Mouse (Mus musculus): ENCODE results near the gene Cacna2d1. TPM values are rescaled to one million over a fixed set of nuclear protein-coding genes. Genes with fewer than 3 reads are reported as not detected.
A peak's percentile ranks its signal among the peaks of the same experiment; 100 is the strongest.

Cacna2d1 gene
- polyA plus RNA-seq, 1 experiment, result not detected

- H3K4me3 ChIP-seq (replicated peaks), result no peak overlapping the region
- H3K4me1 ChIP-seq, result peaks cover 9% of the 10 kb centered on the region
- H3K9me3 ChIP-seq, result no peaks in the 10 kb centered on the region
- H3K36me3 ChIP-seq (replicated peaks; ENCODE audit: low read length), result no peaks in the 10 kb centered on the region
- H3K27me3 ChIP-seq (replicated peaks), result no peaks in the 10 kb centered on the region
- no peak for TF ChIP-seq GATA1 (IDR thresholded peaks at IDR 0.05; ENCODE audit: borderline replicate concordance, low read length)
- no peak for TF ChIP-seq FLI1 (IDR thresholded peaks at IDR 0.05; ENCODE audit: low read length)
These were observed 392.1 kb downstream of the Cacna2d1 start for GRCm38 (mm10) chr5:16326610-16327009.

DNA sequence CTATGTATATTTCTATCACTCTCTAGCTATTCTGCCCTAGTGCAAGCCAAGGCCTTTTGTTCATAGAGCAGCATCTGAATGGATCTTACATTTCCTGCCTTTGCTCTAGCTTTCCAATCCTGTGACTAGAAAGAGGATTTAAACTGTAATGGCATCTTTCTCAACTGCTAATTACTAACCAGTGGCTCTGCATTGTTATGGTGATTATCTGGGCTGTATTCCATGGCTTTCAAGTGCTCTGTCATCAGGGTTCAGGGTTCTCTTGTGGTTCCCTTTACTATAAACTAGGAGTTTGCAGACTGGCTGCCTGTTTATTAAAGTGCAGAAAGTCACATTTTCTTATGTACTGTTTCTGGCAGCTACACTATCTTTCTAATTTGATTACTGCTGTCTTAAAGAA is 410.9 kb downstream of the Cacna2d1 start:
- peaks cover 13% of the 10 kb centered on the region for H3K4me1 ChIP-seq
- no peaks in the 10 kb centered on the region for H3K9me3 ChIP-seq
- no peak overlapping the region for H3K4me3 ChIP-seq (replicated peaks)
- no peak for TF ChIP-seq FLI1 (IDR thresholded peaks at IDR 0.05; ENCODE audit: low read length)
- TF ChIP-seq GATA1 (IDR thresholded peaks at IDR 0.05; ENCODE audit: borderline replicate concordance, low read length), result no peak
- no peaks in the 10 kb centered on the region for H3K27me3 ChIP-seq (replicated peaks)
- no peaks in the 10 kb centered on the region for H3K36me3 ChIP-seq (replicated peaks; ENCODE audit: low read length)

- TF ChIP-seq GATA1 (IDR thresholded peaks at IDR 0.05; ENCODE audit: borderline replicate concordance, low read length), result no peak
- H3K9me3 ChIP-seq, result no peaks in the 10 kb centered on the region
- peaks cover 12% of the 10 kb centered on the region for H3K4me1 ChIP-seq
- peak overlapping the region; percentile 24 for H3K4me3 ChIP-seq (replicated peaks)
- no peaks in the 10 kb centered on the region for H3K27me3 ChIP-seq (replicated peaks)
- H3K36me3 ChIP-seq (replicated peaks; ENCODE audit: low read length), result no peaks in the 10 kb centered on the region
These were observed 421.3 kb downstream of the Cacna2d1 start for GRCm38 (mm10) chr5:16355816-16356215.

DNA sequence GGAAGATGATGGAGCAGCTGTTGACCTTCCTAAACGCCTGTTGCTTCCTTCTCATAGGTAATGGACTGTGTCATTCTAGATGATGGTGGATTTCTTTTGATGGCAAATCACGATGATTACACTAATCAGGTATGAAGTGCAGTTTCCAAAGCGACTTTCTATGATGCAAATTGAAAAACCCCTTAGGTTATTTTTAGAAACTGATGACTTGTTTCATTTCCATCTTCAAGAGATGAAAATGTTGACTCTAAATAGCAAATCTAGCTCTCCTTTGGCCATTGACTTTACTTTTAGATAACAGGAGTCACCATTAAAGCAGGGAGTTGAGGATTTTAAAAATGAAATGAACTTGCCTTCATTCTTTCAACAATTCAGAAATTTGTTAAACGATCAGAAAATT is 423.2 kb downstream of the Cacna2d1 start:
- TF ChIP-seq FLI1 (IDR thresholded peaks at IDR 0.05; ENCODE audit: low read length), result no peak
- no peak for TF ChIP-seq GATA1 (IDR thresholded peaks at IDR 0.05; ENCODE audit: borderline replicate concordance, low read length)
- no peaks in the 10 kb centered on the region for H3K9me3 ChIP-seq
- no peaks in the 10 kb centered on the region for H3K36me3 ChIP-seq (replicated peaks; ENCODE audit: low read length)
- H3K4me1 ChIP-seq, result peaks cover 12% of the 10 kb centered on the region
- H3K4me3 ChIP-seq (replicated peaks), result no peak overlapping the region
- H3K27me3 ChIP-seq (replicated peaks), result no peaks in the 10 kb centered on the region

DNA sequence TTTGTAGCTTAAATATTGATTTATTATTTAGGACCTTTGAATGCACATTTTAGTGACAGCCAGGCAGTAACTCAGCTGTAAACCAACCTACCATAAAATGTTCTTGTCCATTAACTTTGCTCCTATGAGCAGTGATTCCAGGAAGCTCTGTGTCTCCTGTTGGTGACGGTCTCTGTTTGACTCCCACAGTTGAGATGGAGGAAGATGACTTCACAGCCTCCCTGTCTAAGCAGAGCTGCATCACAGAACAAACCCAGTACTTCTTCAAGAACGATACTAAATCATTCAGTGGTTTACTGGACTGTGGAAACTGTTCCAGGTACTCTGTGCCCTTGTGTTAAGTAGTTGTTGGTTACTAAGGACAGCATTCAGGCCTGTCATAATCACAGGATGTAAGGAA is 427.6 kb downstream of the Cacna2d1 start:
- no peaks in the 10 kb centered on the region for H3K4me1 ChIP-seq
- H3K27me3 ChIP-seq (replicated peaks), result no peaks in the 10 kb centered on the region
- no peak overlapping the region for H3K4me3 ChIP-seq (replicated peaks)
- H3K36me3 ChIP-seq (replicated peaks; ENCODE audit: low read length), result no peaks in the 10 kb centered on the region
- no peaks in the 10 kb centered on the region for H3K9me3 ChIP-seq
- TF ChIP-seq FLI1 (IDR thresholded peaks at IDR 0.05; ENCODE audit: low read length), result no peak
- TF ChIP-seq GATA1 (IDR thresholded peaks at IDR 0.05; ENCODE audit: borderline replicate concordance, low read length), result no peak

GRCm38 (mm10) chr5:16363171-16363570 is 428.7 kb downstream of the Cacna2d1 start:
- Histone ChIP-seq H3K4me3 (replicated peaks) (no peak overlapping the region), H3K4me1 (0 out of 2 replicates have a peak, but pooled peaks cover under 1% of the 10 kb centered on the region), H3K9me3 (no peaks in the 10 kb centered on the region), H3K36me3 (replicated peaks; ENCODE audit: low read length) (no peaks in the 10 kb centered on the region), H3K27me3 (replicated peaks) (no peaks in the 10 kb centered on the region)
- TF ChIP-seq FLI1 (IDR thresholded peaks at IDR 0.05; ENCODE audit: low read length), result no peak

DNA sequence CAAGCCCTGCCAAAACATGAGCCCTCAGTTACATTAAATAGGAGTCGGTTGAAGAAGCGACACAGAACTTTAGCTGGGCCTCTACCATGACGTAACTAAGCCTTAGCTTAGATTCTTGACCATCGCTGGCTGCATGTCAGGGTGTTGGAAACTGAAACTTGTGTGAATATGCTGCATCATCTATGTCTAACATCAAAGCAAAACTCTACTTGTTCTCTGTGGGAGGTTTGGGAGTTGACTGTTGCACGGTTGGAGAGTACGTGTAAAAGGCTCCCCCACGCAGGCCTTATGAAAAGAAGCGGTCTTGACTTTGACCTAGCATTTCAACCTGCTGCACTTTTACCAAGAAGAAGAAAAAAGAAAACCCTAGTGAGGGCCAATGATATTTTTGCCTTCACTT is 436.2 kb downstream of the Cacna2d1 start:
- TF ChIP-seq FLI1 (IDR thresholded peaks at IDR 0.05; ENCODE audit: low read length) (no peak), GATA1 (IDR thresholded peaks at IDR 0.05; ENCODE audit: borderline replicate concordance, low read length) (no peak)
- no peaks in the 10 kb centered on the region for H3K9me3 ChIP-seq
- H3K36me3 ChIP-seq (replicated peaks; ENCODE audit: low read length), result no peaks in the 10 kb centered on the region
- H3K27me3 ChIP-seq (replicated peaks), result no peaks in the 10 kb centered on the region
- no peak overlapping the region for H3K4me3 ChIP-seq (replicated peaks)
- peaks cover 12% of the 10 kb centered on the region; the same call in 1 of the 2 replicates for H3K4me1 ChIP-seq

DNA sequence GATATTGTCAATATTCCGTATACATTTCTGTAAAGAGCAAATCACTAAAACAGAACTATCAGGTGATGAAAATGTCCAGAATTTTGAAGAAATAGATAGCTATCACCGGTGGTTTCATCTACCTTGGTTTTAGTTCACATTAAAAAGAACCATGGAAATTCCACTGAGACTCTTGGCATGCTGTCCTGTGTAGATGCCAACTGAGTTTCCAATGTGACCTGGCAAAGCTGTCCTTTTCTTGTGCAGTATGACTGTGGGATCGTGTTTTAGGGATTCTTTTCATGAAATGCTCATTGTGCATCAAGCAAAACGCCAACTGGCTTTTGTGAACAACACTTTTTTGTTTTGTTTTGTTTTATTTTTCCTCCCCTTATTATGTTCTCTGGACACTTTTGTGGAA is 439.5 kb downstream of the Cacna2d1 start:
- no peaks in the 10 kb centered on the region for H3K36me3 ChIP-seq (replicated peaks; ENCODE audit: low read length)
- no peak overlapping the region for H3K4me3 ChIP-seq (replicated peaks)
- no peaks in the 10 kb centered on the region for H3K27me3 ChIP-seq (replicated peaks)
- no peaks in the 10 kb centered on the region for H3K9me3 ChIP-seq
- H3K4me1 ChIP-seq, result peaks cover 9% of the 10 kb centered on the region; the same call in 1 of the 2 replicates
- TF ChIP-seq FLI1 (IDR thresholded peaks at IDR 0.05; ENCODE audit: low read length) (no peak), GATA1 (IDR thresholded peaks at IDR 0.05; ENCODE audit: borderline replicate concordance, low read length) (no peak)

DNA sequence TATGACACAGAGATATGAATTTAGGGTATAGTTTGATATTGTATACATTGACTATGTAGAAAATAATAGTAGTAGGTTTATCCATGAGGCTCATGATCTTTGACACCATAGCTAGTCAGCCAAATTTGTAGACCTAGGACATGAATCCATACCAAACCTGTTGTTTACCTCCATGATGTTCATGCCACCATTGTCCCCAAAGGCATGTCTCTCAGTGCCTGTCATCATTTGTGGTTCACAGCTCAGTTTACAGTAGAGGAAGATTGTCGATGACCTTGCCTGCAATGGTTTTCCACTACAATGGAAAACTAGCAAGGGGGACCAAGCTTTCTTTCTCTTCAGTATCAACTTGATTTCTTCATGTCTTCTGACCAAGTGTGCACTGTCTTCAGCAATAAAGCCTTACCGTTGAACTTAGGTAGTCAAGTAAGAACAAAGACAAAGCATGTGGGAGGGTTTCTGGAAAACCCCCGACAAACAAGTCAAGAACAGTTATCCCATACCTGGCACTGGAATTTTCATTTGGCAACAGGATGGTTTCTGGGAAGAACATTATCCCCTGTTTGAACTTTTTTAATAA is 441.9 kb downstream of the Cacna2d1 start:
- Histone ChIP-seq H3K4me1 (0 out of 2 replicates have a peak, but pooled peaks cover 1% of the 10 kb centered on the region), H3K27me3 (replicated peaks) (no peaks in the 10 kb centered on the region), H3K4me3 (replicated peaks) (no peak overlapping the region), H3K36me3 (replicated peaks; ENCODE audit: low read length) (no peaks in the 10 kb centered on the region), H3K9me3 (no peaks in the 10 kb centered on the region)
- no peak for TF ChIP-seq GATA1 (IDR thresholded peaks at IDR 0.05; ENCODE audit: borderline replicate concordance, low read length)

DNA sequence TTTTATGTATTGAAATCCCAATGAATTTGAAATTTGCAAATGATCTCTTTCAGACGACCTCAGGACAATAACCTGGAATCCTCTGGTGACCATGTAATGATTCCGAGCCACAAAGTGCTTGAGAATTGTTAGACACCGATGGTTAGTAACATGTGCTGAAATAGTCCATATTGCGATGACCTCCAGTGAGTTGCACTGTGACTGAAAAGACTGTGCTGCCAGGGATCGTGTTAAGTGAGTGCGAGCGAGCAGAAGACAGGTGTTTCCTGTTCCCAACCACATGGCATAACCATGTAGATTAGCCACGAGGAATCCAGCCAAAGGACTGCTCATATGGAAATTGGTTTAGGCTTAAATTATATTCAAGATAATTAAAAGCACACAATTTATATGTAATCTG is 475.5 kb downstream of the Cacna2d1 start:
- H3K9me3 ChIP-seq, result no peaks in the 10 kb centered on the region
- no peaks in the 10 kb centered on the region for H3K36me3 ChIP-seq (replicated peaks; ENCODE audit: low read length)
- H3K4me1 ChIP-seq, result peaks cover 8% of the 10 kb centered on the region
- TF ChIP-seq GATA1 (IDR thresholded peaks at IDR 0.05; ENCODE audit: borderline replicate concordance, low read length), result no peak
- TF ChIP-seq FLI1 (IDR thresholded peaks at IDR 0.05; ENCODE audit: low read length), result no peak
- H3K27me3 ChIP-seq (replicated peaks), result no peaks in the 10 kb centered on the region
- H3K4me3 ChIP-seq (replicated peaks), result no peak overlapping the region

- TF ChIP-seq GATA1 (IDR thresholded peaks at IDR 0.05; ENCODE audit: borderline replicate concordance, low read length), result no peak
- no peak for TF ChIP-seq FLI1 (IDR thresholded peaks at IDR 0.05; ENCODE audit: low read length)
These were observed 480.2 kb downstream of the Cacna2d1 start for GRCm38 (mm10) chr5:16414693-16415092.

More at GRCm38 (mm10) chr5:16414693-16415092, 480.2 kb downstream of the Cacna2d1 start:
- Histone ChIP-seq H3K9me3 (no peaks in the 10 kb centered on the region), H3K4me3 (replicated peaks) (no peak overlapping the region), H3K27me3 (replicated peaks) (no peaks in the 10 kb centered on the region), H3K36me3 (replicated peaks; ENCODE audit: low read length) (no peaks in the 10 kb centered on the region), H3K4me1 (peaks cover 19% of the 10 kb centered on the region)

Measured in megakaryocyte, embryonic 14.5 days (primary cell).